Mouse (Mus musculus) heart, postnatal 0 days (tissue): Measurements from ENCODE around the gene Ptov1. TPM values are rescaled to one million over a fixed set of nuclear protein-coding genes. Genes with fewer than 3 reads are reported as not detected.
A peak's percentile ranks its signal among the peaks of the same experiment; 100 is the strongest.

Experiments used
- ATAC-seq: fragments of 200-750 bp; cut with Nextera tagmentation; 2 replicates; pipeline ENCODE4 v1.8.0; 2017; ENCODE audit warnings: low read depth, moderate number of reproducible peaks, moderate library complexity; ENCODE audit not compliant: insufficient read depth
- DNase-seq: peaks from one replicate; pipeline ENCODE4 v3.0.0-alpha.2; 2016; ENCODE audit warnings: low spot score
- H3K27ac ChIP-seq: fragments of 300-500 bp; sonication (generic); 2 replicates; pipeline ENCODE4 v1.5.1; 2014; ENCODE audit warnings: low read depth, mild to moderate bottlenecking
- H3K27me3 ChIP-seq: fragments of 300-500 bp; sonication (generic); 2 replicates; pipeline ENCODE4 v1.6.1; 2014; ENCODE audit warnings: low read length, mixed read lengths; ENCODE audit not compliant: control insufficient read depth, insufficient read depth
- H3K36me3 ChIP-seq: fragments of 300-500 bp; sonication (generic); replicated peaks from 2 replicates; pipeline ENCODE4 v1.6.1; 2014; ENCODE audit warnings: low read length, mixed read lengths; ENCODE audit not compliant: control insufficient read depth, insufficient read depth
- H3K4me1 ChIP-seq: fragments of 300-500 bp; sonication (generic); 2 replicates; pipeline ENCODE4 v1.6.1; 2014; ENCODE audit warnings: antibody characterized with exemption; ENCODE audit not compliant: control insufficient read depth, insufficient read depth
- H3K4me2 ChIP-seq: fragments of 300-500 bp; sonication (generic); 2 replicates; pipeline ENCODE4 v1.6.1; 2014; ENCODE audit warnings: low read depth, mild to moderate bottlenecking, low read length, moderate library complexity
- H3K4me3 ChIP-seq: fragments of 300-500 bp; sonication (generic); 2 replicates; pipeline ENCODE4 v1.5.1; 2014; ENCODE audit warnings: low read depth, low read length
- H3K9ac ChIP-seq: fragments of 300-500 bp; sonication (generic); replicated peaks from 2 replicates; pipeline ENCODE4 v1.6.1; 2014; ENCODE audit warnings: low read depth, low read length, mixed read lengths
- H3K9me3 ChIP-seq: fragments of 300-500 bp; sonication (generic); replicated peaks from 2 replicates; pipeline ENCODE4 v1.6.1; 2016; ENCODE audit warnings: low read length; ENCODE audit not compliant: control insufficient read depth
- CTCF ChIP-seq: IDR thresholded peaks from 2 replicates; pipeline ENCODE4 v1.5.1; 2016; ENCODE audit warnings: antibody characterized with exemption, control low read depth, low read depth
- EP300 ChIP-seq: IDR thresholded peaks from 2 replicates; pipeline ENCODE4 v1.6.1; 2016; ENCODE audit warnings: antibody characterized with exemption, low read depth
- WGBS: fragments of 180-500 bp; shearing (Covaris S2); extraction: QIAGEN DNeasy Blood & Tissue Kit; methylation state at CpG from one replicate; pipeline ENCODE4 v1.1.7; 2014; 5-methylcytosine and 5-hydroxymethylcytosine counted together
- polyA plus RNA-seq: library from polyadenylated mRNA; unstranded; fragments of >200 nt; fragmentation: Nextera tagmentation; extraction: Ambion mirVana; gene quantifications from 2 replicates; pipeline ENCODE4 v1.2.1, GENCODE M21; 2015
- total RNA-seq: library from RNA; depleted of rRNA; stranded (reverse); fragments of >200 nt; gene quantifications from 2 replicates; pipeline ENCODE4 v1.2.3, GENCODE M21; 2014; ENCODE audit warnings: low replicate concordance

Ptov1 gene
- total and polyA plus RNA-seq, 2 experiments from 2014 or later: 248 to 335 TPM

DNA sequence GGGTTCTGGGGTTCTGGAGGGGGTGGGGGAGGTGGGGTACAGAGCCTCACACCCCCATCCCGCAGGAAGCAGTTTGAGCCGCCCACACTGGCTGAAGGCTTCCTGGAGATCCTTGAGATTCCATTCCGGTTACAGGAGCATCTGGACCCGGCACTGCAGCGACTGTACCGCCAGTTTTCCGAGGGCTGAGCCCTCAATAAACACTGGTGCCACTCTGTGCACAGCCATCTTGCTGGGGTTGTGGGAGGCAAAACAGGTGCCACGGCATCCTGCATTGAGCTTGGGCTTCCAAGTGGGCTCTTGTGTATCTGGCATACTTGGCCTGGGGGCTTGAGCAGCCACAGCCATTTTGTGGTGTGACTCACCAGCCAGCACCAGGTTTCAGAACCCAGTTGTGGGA, 7.2 kb downstream of the Ptov1 start:
- WGBS: 73% methylated on average over 8 of the region's 8 CpGs
- no peak for TF ChIP-seq EP300
- TF ChIP-seq CTCF: no peak
- H3K27me3 ChIP-seq: no peaks in the 10 kb centered on the region
- no peak overlapping the region for H3K27ac ChIP-seq
- peaks cover 41% of the 10 kb centered on the region for H3K36me3 ChIP-seq
- ATAC-seq (no peak), DNase-seq (no peak)
- no peaks in the 10 kb centered on the region for H3K9me3 ChIP-seq
- H3K9ac ChIP-seq: no peak overlapping the region
- no peak overlapping the region for H3K4me3 ChIP-seq
- no peak overlapping the region for H3K4me2 ChIP-seq
- peaks cover 38% of the 10 kb centered on the region for H3K4me1 ChIP-seq

DNA sequence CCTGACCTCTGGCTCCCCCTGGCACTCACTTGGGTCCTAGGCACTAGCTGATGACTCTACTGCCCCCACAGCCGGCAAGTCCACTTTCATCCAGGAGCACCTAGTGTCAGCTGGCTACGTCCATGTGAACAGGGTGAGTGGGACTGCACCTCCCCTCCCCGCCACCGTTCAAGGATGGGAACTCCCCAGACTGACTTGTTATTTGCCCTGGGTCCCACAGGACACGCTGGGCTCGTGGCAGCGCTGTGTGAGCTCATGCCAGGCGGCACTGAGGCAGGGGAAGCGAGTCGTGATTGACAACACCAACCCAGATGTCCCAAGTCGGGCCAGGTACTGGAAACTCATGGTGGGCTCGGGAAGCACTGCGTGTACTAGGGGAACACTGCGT, 8.2 kb downstream of the Ptov1 start:
- no peak for ATAC-seq
- peaks cover 41% of the 10 kb centered on the region for H3K36me3 ChIP-seq

DNA sequence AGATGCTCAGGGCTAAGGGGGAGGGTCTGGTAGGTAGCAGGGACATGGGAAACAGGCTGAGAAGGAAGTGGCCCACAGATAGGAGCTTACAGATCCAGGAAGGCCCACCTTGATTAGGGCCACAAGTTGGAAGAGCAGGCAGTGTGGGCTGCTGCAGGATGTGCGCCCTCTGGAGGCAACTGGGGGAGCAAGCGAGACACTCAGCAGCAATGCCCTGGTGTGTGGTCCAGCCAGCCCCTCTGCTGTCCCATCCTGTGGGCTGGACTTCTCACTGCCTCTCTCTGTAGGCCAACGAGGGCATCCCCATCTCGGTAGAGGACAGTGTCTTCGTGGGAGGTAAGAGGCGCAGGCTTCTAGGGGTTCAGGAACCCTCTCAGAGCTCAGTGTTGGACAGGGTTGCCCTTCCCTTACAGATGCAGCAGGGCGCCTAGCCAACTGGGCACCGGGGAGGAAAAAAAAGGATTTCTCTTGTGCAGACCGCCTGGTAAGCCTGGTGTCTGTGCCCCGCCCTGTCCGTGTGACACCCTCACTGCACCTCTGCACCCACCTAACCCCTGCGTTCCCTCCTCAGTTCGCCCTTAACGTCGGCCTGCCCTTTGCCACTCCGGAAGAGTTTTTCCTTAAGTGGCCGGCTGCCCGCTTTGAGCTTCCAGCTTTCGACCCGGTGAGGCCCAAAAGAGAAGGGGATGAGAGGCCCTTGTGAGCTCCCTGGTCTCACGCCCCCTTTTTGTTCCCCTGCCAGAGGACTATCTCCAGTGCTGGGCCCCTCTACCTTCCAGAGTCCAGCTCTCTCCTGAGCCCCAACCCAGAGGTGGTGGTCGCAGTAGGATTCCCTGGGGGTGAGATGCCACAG, 8.8 kb downstream of the Ptov1 start:
- H3K27me3 ChIP-seq: no peaks in the 10 kb centered on the region
- H3K4me1 ChIP-seq: peaks cover 28% of the 10 kb centered on the region
- DNase-seq: peak; percentile 51
- H3K36me3 ChIP-seq: peaks cover 41% of the 10 kb centered on the region
- H3K27ac ChIP-seq: 0 out of 2 replicates have a peak overlapping the region, but pooled peaks have one; percentile 8
- peak; percentile 43 for ATAC-seq
- no peak overlapping the region for H3K9ac ChIP-seq
- no peak overlapping the region for H3K4me2 ChIP-seq
- 62% methylated on average over 19 of the region's 22 CpGs for WGBS
- TF ChIP-seq EP300 (no peak), CTCF (peak; percentile 84)
- no peaks in the 10 kb centered on the region for H3K9me3 ChIP-seq
- no peak overlapping the region for H3K4me3 ChIP-seq

More for the DNA sequence above, 8.2 kb downstream of the Ptov1 start:
- Histone ChIP-seq H3K27ac (0 out of 2 replicates have a peak overlapping the region, but pooled peaks have one; percentile 8), H3K4me3 (no peak overlapping the region), H3K9ac (no peak overlapping the region), H3K4me2 (no peak overlapping the region), H3K27me3 (no peaks in the 10 kb centered on the region), H3K9me3 (no peaks in the 10 kb centered on the region), H3K4me1 (peaks cover 32% of the 10 kb centered on the region)
- 79% methylated on average over 14 of the region's 14 CpGs for WGBS
- TF ChIP-seq EP300 (no peak), CTCF (no peak)
- no peak for DNase-seq

DNA sequence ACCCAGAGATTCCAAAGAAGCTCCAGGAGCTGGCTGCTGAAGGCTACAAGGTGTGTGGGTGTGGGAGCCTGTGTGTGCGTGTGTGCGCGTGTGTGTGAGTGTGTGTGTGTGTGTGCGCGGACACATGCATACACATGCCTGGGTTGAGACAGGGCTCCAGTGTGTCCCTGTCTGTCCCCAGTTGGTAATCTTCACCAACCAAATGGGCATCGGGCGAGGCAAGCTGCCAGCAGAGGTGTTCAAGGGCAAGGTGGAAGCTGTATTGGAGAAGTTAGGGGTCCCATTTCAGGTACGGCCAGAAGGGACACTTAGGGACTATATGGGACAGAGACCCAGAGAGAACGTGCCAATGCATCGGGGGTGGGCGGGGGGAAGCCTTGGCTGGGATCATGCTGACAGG, 9.7 kb downstream of the Ptov1 start:
- Histone ChIP-seq H3K27ac (no peak overlapping the region), H3K9ac (no peak overlapping the region), H3K36me3 (peaks cover 35% of the 10 kb centered on the region), H3K9me3 (no peaks in the 10 kb centered on the region), H3K4me1 (peaks cover 25% of the 10 kb centered on the region), H3K4me3 (no peak overlapping the region), H3K4me2 (no peak overlapping the region), H3K27me3 (no peaks in the 10 kb centered on the region)
- TF ChIP-seq EP300: no peak
- TF ChIP-seq CTCF: no peak
- WGBS: 86% methylated on average over 11 of the region's 11 CpGs
- ATAC-seq (no peak), DNase-seq (no peak)

DNA sequence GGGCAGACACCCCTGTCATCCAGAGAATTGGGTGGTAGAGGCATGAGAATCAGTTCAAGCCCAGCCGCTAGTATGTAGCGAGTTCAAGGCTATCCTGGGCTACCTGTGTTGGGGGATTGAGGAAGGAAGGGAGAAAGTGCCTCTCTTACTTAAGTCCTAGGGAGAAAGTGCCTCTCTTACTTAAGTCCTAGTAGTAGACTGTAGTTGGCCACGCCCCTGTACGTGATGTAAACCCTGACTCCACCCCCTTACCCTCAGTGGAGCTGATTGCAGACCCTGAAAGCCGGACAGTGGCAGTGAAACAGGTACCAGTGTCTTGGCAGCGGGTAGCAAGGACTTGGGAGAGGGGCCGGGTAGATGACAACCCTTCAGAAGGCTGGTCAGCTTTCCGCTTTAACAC, 11.7 kb downstream of the Ptov1 start:
- Histone ChIP-seq H3K4me3 (peak overlapping the region; percentile 84), H3K27ac (peak overlapping the region; percentile 84), H3K36me3 (peaks cover 18% of the 10 kb centered on the region), H3K9me3 (no peaks in the 10 kb centered on the region), H3K4me1 (peaks cover 24% of the 10 kb centered on the region), H3K4me2 (peak overlapping the region; percentile 95), H3K9ac (peak overlapping the region; percentile 74), H3K27me3 (no peaks in the 10 kb centered on the region)
- no peak for ATAC-seq
- no peak for DNase-seq
- no peak for TF ChIP-seq EP300
- no peak for TF ChIP-seq CTCF
- 29% methylated on average over 8 of the region's 8 CpGs for WGBS
